Mouse (Mus musculus): ENCODE results near the gene Ammecr1. TPM values are rescaled to one million over a fixed set of nuclear protein-coding genes. Genes with fewer than 3 reads are reported as not detected.

Gene Ammecr1
- 1 to 10 TPM in 25 of 26 experiments, under 1 TPM in 1; 0.94 to 8.1 (median 4.2) TPM for total RNA-seq (2018; cell fraction: chromatin; rRNA removed)
- 1 to 10 TPM; 3.8 to 6.8 (median 5.1) TPM for total RNA-seq (2018; cell fraction: cytosol; rRNA removed)
- total RNA-seq (2018; cell fraction: nucleus; rRNA removed) = 10 to 100 TPM in 2 of 26 experiments, 1 to 10 TPM in 24; 2.4 to 11.3 (median 6.8) TPM
- polyA plus RNA-seq (2018) = 2.7 to 3.9 TPM (median 3.4 TPM) in 3 replicates

- Histone ChIP-seq H3K36me3 (ENCODE audit: inconsistent target) (no peaks in the 10 kb centered on the region), H3K27ac (no peak within 1 kb of the TSS), H3K4me3 (ENCODE audit: inconsistent target) (peak within 1 kb of the TSS; percentile 56), H3K79me2 (ENCODE audit: inconsistent target) (peaks cover 20% of the 10 kb centered on the region; the same call in 1 of the 2 replicates)
- 14% methylated on average over 38 of the region's 112 CpGs for WGBS (ENCODE audit: missing documents)
Measured at GRCm38 (mm10) chrX:142966008-142966966, at the start of gene Ammecr1. Ammecr1 (minus strand) TSS chrX:142966728.

GRCm38 (mm10) chrX:143014118-143014517 lies 47.6 kb upstream of the Ammecr1 start:
- Histone ChIP-seq H3K4me3 (ENCODE audit: inconsistent target) (no peak overlapping the region), H3K36me3 (ENCODE audit: inconsistent target) (no peaks in the 10 kb centered on the region), H3K79me2 (ENCODE audit: inconsistent target) (no peaks in the 10 kb centered on the region), H3K27ac (no peak overlapping the region)
- 92% methylated on average over 3 of the region's 3 CpGs for WGBS (ENCODE audit: missing documents)

GRCm38 (mm10) chrX:143012334-143012733 lies 45.8 kb upstream of the Ammecr1 start:
- H3K36me3 ChIP-seq (ENCODE audit: inconsistent target) = no peaks in the 10 kb centered on the region
- no peaks in the 10 kb centered on the region for H3K79me2 ChIP-seq (ENCODE audit: inconsistent target)
- 96% methylated on average over 2 of the region's 3 CpGs for WGBS (ENCODE audit: missing documents)
- H3K4me3 ChIP-seq (ENCODE audit: inconsistent target) = no peak overlapping the region
- no peak overlapping the region for H3K27ac ChIP-seq

GRCm38 (mm10) chrX:143011865-143012264 lies 45.3 kb upstream of the Ammecr1 start:
- WGBS (ENCODE audit: missing documents) = 85% methylated on average over 4 of the region's 4 CpGs
- H3K27ac ChIP-seq = no peak overlapping the region

GRCm38 (mm10) chrX:143004131-143004846 lies 37.8 kb upstream of the Ammecr1 start:
- Histone ChIP-seq H3K4me3 (ENCODE audit: inconsistent target) (no peak overlapping the region), H3K79me2 (ENCODE audit: inconsistent target) (no peaks in the 10 kb centered on the region), H3K36me3 (ENCODE audit: inconsistent target) (no peaks in the 10 kb centered on the region), H3K27ac (no peak overlapping the region)
- 88% methylated on average over 3 of the region's 3 CpGs for WGBS (ENCODE audit: missing documents)

More at GRCm38 (mm10) chrX:143011865-143012264, 45.3 kb upstream of the Ammecr1 start:
- Histone ChIP-seq H3K79me2 (ENCODE audit: inconsistent target) (no peaks in the 10 kb centered on the region), H3K4me3 (ENCODE audit: inconsistent target) (no peak overlapping the region), H3K36me3 (ENCODE audit: inconsistent target) (no peaks in the 10 kb centered on the region)

- Histone ChIP-seq H3K36me3 (ENCODE audit: inconsistent target) (no peaks in the 10 kb centered on the region), H3K27ac (no peak overlapping the region), H3K4me3 (ENCODE audit: inconsistent target) (no peak overlapping the region), H3K79me2 (ENCODE audit: inconsistent target) (no peaks in the 10 kb centered on the region)
- 100% methylated on average over 1 of the region's 1 CpGs for WGBS (ENCODE audit: missing documents)
Measured at GRCm38 (mm10) chrX:142997214-142997613, 30.7 kb upstream of the Ammecr1 start.

- no peak overlapping the region for H3K4me3 ChIP-seq (ENCODE audit: inconsistent target)
- no peaks in the 10 kb centered on the region for H3K79me2 ChIP-seq (ENCODE audit: inconsistent target)
Measured at GRCm38 (mm10) chrX:142994514-142994913, 28.0 kb upstream of the Ammecr1 start.

GRCm38 (mm10) chrX:142984170-142984569 lies 17.6 kb upstream of the Ammecr1 start:
- H3K4me3 ChIP-seq (ENCODE audit: inconsistent target) = no peak overlapping the region
- H3K27ac ChIP-seq = no peak overlapping the region
- H3K79me2 ChIP-seq (ENCODE audit: inconsistent target) = no peaks in the 10 kb centered on the region
- 42% methylated on average over 3 of the region's 3 CpGs for WGBS (ENCODE audit: missing documents)
- H3K36me3 ChIP-seq (ENCODE audit: inconsistent target) = no peaks in the 10 kb centered on the region

More at GRCm38 (mm10) chrX:142994514-142994913, 28.0 kb upstream of the Ammecr1 start:
- H3K36me3 ChIP-seq (ENCODE audit: inconsistent target) = no peaks in the 10 kb centered on the region
- WGBS (ENCODE audit: missing documents) = 95% methylated on average over 2 of the region's 2 CpGs
- H3K27ac ChIP-seq = no peak overlapping the region

GRCm38 (mm10) chrX:142983638-142984037 lies 17.1 kb upstream of the Ammecr1 start:
- H3K4me3 ChIP-seq (ENCODE audit: inconsistent target) = no peak overlapping the region
- H3K27ac ChIP-seq = no peak overlapping the region
- WGBS (ENCODE audit: missing documents) = 87% methylated on average over 6 of the region's 6 CpGs
- H3K36me3 ChIP-seq (ENCODE audit: inconsistent target) = no peaks in the 10 kb centered on the region
- H3K79me2 ChIP-seq (ENCODE audit: inconsistent target) = no peaks in the 10 kb centered on the region

GRCm38 (mm10) chrX:142981530-142982130 lies 15.1 kb upstream of the Ammecr1 start:
- Histone ChIP-seq H3K36me3 (ENCODE audit: inconsistent target) (no peaks in the 10 kb centered on the region), H3K79me2 (ENCODE audit: inconsistent target) (no peaks in the 10 kb centered on the region), H3K27ac (no peak overlapping the region), H3K4me3 (ENCODE audit: inconsistent target) (no peak overlapping the region)
- 90% methylated on average over 3 of the region's 3 CpGs for WGBS (ENCODE audit: missing documents)

GRCm38 (mm10) chrX:142980855-142981529 lies 14.5 kb upstream of the Ammecr1 start:
- Histone ChIP-seq H3K36me3 (ENCODE audit: inconsistent target) (no peaks in the 10 kb centered on the region), H3K27ac (no peak overlapping the region), H3K4me3 (ENCODE audit: inconsistent target) (no peak overlapping the region), H3K79me2 (ENCODE audit: inconsistent target) (no peaks in the 10 kb centered on the region)
- WGBS (ENCODE audit: missing documents) = 78% methylated on average over 2 of the region's 2 CpGs

- Histone ChIP-seq H3K36me3 (ENCODE audit: inconsistent target) (no peaks in the 10 kb centered on the region), H3K4me3 (ENCODE audit: inconsistent target) (no peak overlapping the region), H3K27ac (no peak overlapping the region), H3K79me2 (ENCODE audit: inconsistent target) (no peaks in the 10 kb centered on the region)
- 85% methylated on average over 4 of the region's 4 CpGs for whole genome bisulfite sequencing (ENCODE audit: missing documents)
Measured at GRCm38 (mm10) chrX:142979224-142979623, 12.7 kb upstream of the Ammecr1 start.

GRCm38 (mm10) chrX:142972443-142972970 lies 6.0 kb upstream of the Ammecr1 start:
- WGBS (ENCODE audit: missing documents) = 77% methylated on average over 7 of the region's 7 CpGs
- no peaks in the 10 kb centered on the region for H3K79me2 ChIP-seq (ENCODE audit: inconsistent target)
- H3K4me3 ChIP-seq (ENCODE audit: inconsistent target) = no peak overlapping the region
- H3K27ac ChIP-seq = no peak overlapping the region
- no peaks in the 10 kb centered on the region for H3K36me3 ChIP-seq (ENCODE audit: inconsistent target)

Data from macrophage (primary cell).